Mouse (Mus musculus) embryonic facial prominence, embryonic 11.5 days (tissue): ENCODE results near the gene Irf2. TPM values are rescaled to one million over a fixed set of nuclear protein-coding genes. Genes with fewer than 3 reads are reported as not detected.
A peak's percentile ranks its signal among the peaks of the same experiment; 100 is the strongest.

Source experiments
- ATAC-seq: fragments of 200-750 bp; cut with Nextera tagmentation; replicated peaks from 2 replicates; pipeline ENCODE4 v1.8.0; 2017; ENCODE audit warnings: low read depth; ENCODE audit not compliant: insufficient number of reproducible peaks, low FRiP score, low TSS enrichment
- DNase-seq: peaks from one replicate; pipeline ENCODE4 v3.0.0-alpha.2; 2015; ENCODE audit warnings: low spot score
- H3K27ac ChIP-seq: fragments of 300-500 bp; sonication (generic); replicated peaks from 2 replicates; pipeline ENCODE4 v1.5.1; 2014; ENCODE audit warnings: mild to moderate bottlenecking, low read depth, low read length, control low read depth
- H3K27me3 ChIP-seq: fragments of 300-500 bp; sonication (generic); 2 replicates; pipeline ENCODE4 v1.6.1; 2014; ENCODE audit warnings: mild to moderate bottlenecking, low read length, moderate library complexity, mixed read lengths; ENCODE audit not compliant: control insufficient read depth, insufficient read depth
- H3K36me3 ChIP-seq: fragments of 300-500 bp; sonication (generic); replicated peaks from 2 replicates; pipeline ENCODE4 v1.6.1; 2014; ENCODE audit warnings: low read depth, mild to moderate bottlenecking, low read length, moderate library complexity, mixed read lengths; ENCODE audit not compliant: control insufficient read depth, insufficient read depth
- H3K4me1 ChIP-seq: fragments of 300-500 bp; sonication (generic); 2 replicates; pipeline ENCODE4 v1.6.1; 2014; ENCODE audit warnings: low read length, mixed read lengths; ENCODE audit not compliant: control insufficient read depth, insufficient read depth
- H3K4me2 ChIP-seq: fragments of 300-500 bp; sonication (generic); 2 replicates; pipeline ENCODE4 v1.6.1; 2014; ENCODE audit warnings: low read depth, mild to moderate bottlenecking, control low read depth, low read length, moderate library complexity
- H3K4me3 ChIP-seq: fragments of 300-500 bp; sonication (generic); 2 replicates; pipeline ENCODE4 v1.5.1; 2014; ENCODE audit warnings: low read depth, low read length, control low read depth
- H3K9ac ChIP-seq: fragments of 300-500 bp; sonication (generic); replicated peaks from 2 replicates; pipeline ENCODE4 v1.6.1; 2014; ENCODE audit warnings: mild to moderate bottlenecking, control low read depth, low read length
- H3K9me3 ChIP-seq: fragments of 300-500 bp; sonication (generic); replicated peaks from 2 replicates; pipeline ENCODE4 v1.6.1; 2016; ENCODE audit warnings: mild to moderate bottlenecking, low read length, inconsistent platforms, mixed read lengths; ENCODE audit not compliant: control insufficient read depth
- WGBS: fragments of 180-500 bp; shearing (Covaris S2); extraction: QIAGEN DNeasy Blood & Tissue Kit; methylation state at CpG from one replicate; pipeline ENCODE4 v1.1.7; 2014; 5-methylcytosine and 5-hydroxymethylcytosine counted together
- polyA plus RNA-seq: library from polyadenylated mRNA; unstranded; fragments of >200 nt; fragmentation: Nextera tagmentation; extraction: Ambion mirVana; gene quantifications from 2 replicates; pipeline ENCODE4 v1.2.1, GENCODE M21; 2014

Gene Irf2
- polyA plus RNA-seq, 1 experiment from 2014 or later, result 13.7 TPM

- H3K9me3 ChIP-seq, result no peaks in the 10 kb centered on the region
- no peak overlapping the region for H3K27ac ChIP-seq
- H3K4me1 ChIP-seq, result no peaks in the 10 kb centered on the region; the same call in 1 of the 2 replicates
- no peak overlapping the region for H3K9ac ChIP-seq
- no peak overlapping the region for H3K4me3 ChIP-seq
- DNase-seq (no peak), ATAC-seq (no peak)
- H3K36me3 ChIP-seq, result no peaks in the 10 kb centered on the region
- H3K4me2 ChIP-seq, result no peak overlapping the region
- H3K27me3 ChIP-seq, result no peaks in the 10 kb centered on the region
- 57% methylated on average over 8 of the region's 8 CpGs for WGBS
Measured at GRCm38 (mm10) chr8:46750566-46750965, 11.0 kb downstream of the Irf2 start.

- WGBS, result 65% methylated on average over 4 of the region's 4 CpGs
- Histone ChIP-seq H3K27ac (0 out of 2 replicates have a peak overlapping the region, but pooled peaks have one; percentile 1), H3K36me3 (no peaks in the 10 kb centered on the region), H3K4me3 (no peak overlapping the region), H3K4me1 (no peaks in the 10 kb centered on the region; the same call in 1 of the 2 replicates), H3K4me2 (no peak overlapping the region), H3K27me3 (no peaks in the 10 kb centered on the region), H3K9me3 (no peaks in the 10 kb centered on the region), H3K9ac (no peak overlapping the region)
- DNase-seq (no peak), ATAC-seq (no peak)
Measured at GRCm38 (mm10) chr8:46751151-46751550, 11.6 kb downstream of the Irf2 start.

GRCm38 (mm10) chr8:46752986-46753385 lies 13.5 kb downstream of the Irf2 start:
- Histone ChIP-seq H3K4me1 (no peaks in the 10 kb centered on the region; the same call in 1 of the 2 replicates), H3K27me3 (no peaks in the 10 kb centered on the region), H3K4me3 (no peak overlapping the region), H3K4me2 (no peak overlapping the region), H3K9me3 (no peaks in the 10 kb centered on the region), H3K27ac (no peak overlapping the region), H3K9ac (no peak overlapping the region), H3K36me3 (no peaks in the 10 kb centered on the region)
- 77% methylated on average over 12 of the region's 12 CpGs for WGBS
- DNase-seq (no peak), ATAC-seq (no peak)

GRCm38 (mm10) chr8:46754355-46754754 lies 14.8 kb downstream of the Irf2 start:
- H3K27ac ChIP-seq, result no peak overlapping the region
- DNase-seq, result no peak
- ATAC-seq, result no peak
- H3K4me2 ChIP-seq, result no peak overlapping the region
- 89% methylated on average over 5 of the region's 5 CpGs for WGBS
- no peak overlapping the region for H3K4me3 ChIP-seq
- no peak overlapping the region for H3K9ac ChIP-seq
- H3K27me3 ChIP-seq, result no peaks in the 10 kb centered on the region
- no peaks in the 10 kb centered on the region; the same call in 1 of the 2 replicates for H3K4me1 ChIP-seq
- no peaks in the 10 kb centered on the region for H3K36me3 ChIP-seq
- H3K9me3 ChIP-seq, result no peaks in the 10 kb centered on the region

- Histone ChIP-seq H3K4me3 (no peak overlapping the region), H3K4me1 (no peaks in the 10 kb centered on the region), H3K9ac (no peak overlapping the region), H3K4me2 (no peak overlapping the region), H3K27ac (no peak overlapping the region), H3K36me3 (no peaks in the 10 kb centered on the region), H3K27me3 (no peaks in the 10 kb centered on the region), H3K9me3 (no peaks in the 10 kb centered on the region)
- ATAC-seq, result no peak
- DNase-seq, result no peak
- 75% methylated on average over 5 of the region's 5 CpGs for WGBS
Measured at GRCm38 (mm10) chr8:46755731-46756333, 16.3 kb downstream of the Irf2 start.

GRCm38 (mm10) chr8:46757613-46758012 lies 18.1 kb downstream of the Irf2 start:
- 89% methylated on average over 9 of the region's 9 CpGs for WGBS

GRCm38 (mm10) chr8:46758131-46758530 lies 18.6 kb downstream of the Irf2 start:
- H3K4me3 ChIP-seq, result no peak overlapping the region
- no peaks in the 10 kb centered on the region for H3K9me3 ChIP-seq
- H3K9ac ChIP-seq, result no peak overlapping the region
- H3K27me3 ChIP-seq, result no peaks in the 10 kb centered on the region
- ATAC-seq (no peak), DNase-seq (no peak)
- H3K4me1 ChIP-seq, result no peaks in the 10 kb centered on the region
- 91% methylated on average over 7 of the region's 7 CpGs for WGBS
- no peak overlapping the region for H3K4me2 ChIP-seq
- no peak overlapping the region for H3K27ac ChIP-seq
- H3K36me3 ChIP-seq, result no peaks in the 10 kb centered on the region

More at GRCm38 (mm10) chr8:46757613-46758012, 18.1 kb downstream of the Irf2 start:
- Histone ChIP-seq H3K9ac (no peak overlapping the region), H3K9me3 (no peaks in the 10 kb centered on the region), H3K27me3 (no peaks in the 10 kb centered on the region), H3K4me3 (no peak overlapping the region), H3K27ac (no peak overlapping the region), H3K36me3 (no peaks in the 10 kb centered on the region), H3K4me2 (no peak overlapping the region), H3K4me1 (no peaks in the 10 kb centered on the region)
- ATAC-seq, result no peak
- no peak for DNase-seq

GRCm38 (mm10) chr8:46758676-46759075 lies 19.1 kb downstream of the Irf2 start:
- ATAC-seq (no peak), DNase-seq (no peak)
- H3K27me3 ChIP-seq, result no peaks in the 10 kb centered on the region
- no peaks in the 10 kb centered on the region for H3K4me1 ChIP-seq
- H3K36me3 ChIP-seq, result no peaks in the 10 kb centered on the region
- WGBS, result 72% methylated on average over 2 of the region's 2 CpGs
- no peak overlapping the region for H3K9ac ChIP-seq
- no peaks in the 10 kb centered on the region for H3K9me3 ChIP-seq
- H3K4me2 ChIP-seq, result no peak overlapping the region
- no peak overlapping the region for H3K4me3 ChIP-seq
- no peak overlapping the region for H3K27ac ChIP-seq
